Mouse (Mus musculus) heart, adult 2 months (tissue): ENCODE data around the gene Fcrlb. TPM values are rescaled to one million over a fixed set of nuclear protein-coding genes. Genes with fewer than 3 reads are reported as not detected.
A peak's percentile ranks its signal among the peaks of the same experiment; 100 is the strongest.

Experiments used
- DNase-seq, 2 experiments: peaks; one replicate each; pipeline ENCODE4 v3.0.0; 2021
- H3K27ac ChIP-seq: fragments of 200-600 bp; 2 replicates; pipeline ENCODE4 v1.8.1; 2022
- H3K27me3 ChIP-seq: fragments of 200-500 bp; 2 replicates; pipeline ENCODE4 v1.6.1; 2012; ENCODE audit warnings: mild to moderate bottlenecking, low read length, inconsistent platforms, mixed read lengths; ENCODE audit not compliant: control insufficient read depth, insufficient read depth
- H3K36me3 ChIP-seq: fragments of 200-500 bp; 2 replicates; pipeline ENCODE4 v1.6.1; 2012; ENCODE audit warnings: low read length, inconsistent platforms; ENCODE audit not compliant: control insufficient read depth, insufficient read depth
- H3K4me1 ChIP-seq: fragments of 200-500 bp; 2 replicates; pipeline ENCODE4 v1.6.1; 2011; ENCODE audit warnings: low read length; ENCODE audit not compliant: control insufficient read depth, insufficient read depth
- H3K4me3 ChIP-seq: fragments of 200-600 bp; 2 replicates; pipeline ENCODE4 v1.8.1; 2022
- H3K79me2 ChIP-seq: fragments of 200-500 bp; replicated peaks from 2 replicates; pipeline ENCODE4 v1.6.1; 2012; ENCODE audit warnings: mild to moderate bottlenecking, inconsistent platforms, low read length, moderate library complexity, mixed read lengths; ENCODE audit not compliant: control insufficient read depth, insufficient read depth
- H3K9ac ChIP-seq: fragments of 200-500 bp; 2 replicates; pipeline ENCODE4 v1.6.1; 2012; ENCODE audit warnings: low read depth, mild to moderate bottlenecking, control low read depth, inconsistent platforms, low read length, mixed read lengths
- CTCF ChIP-seq: fragments of 200-600 bp; IDR thresholded peaks from 2 replicates; pipeline ENCODE4 v1.8.1; 2022; ENCODE audit warnings: antibody characterized with exemption, mild to moderate bottlenecking, moderate library complexity
- EP300 ChIP-seq: fragments of 200-500 bp; IDR thresholded peaks from 2 replicates; pipeline ENCODE4 v1.6.1; 2011; ENCODE audit warnings: low read depth, low read length, control low read depth; ENCODE audit not compliant: insufficient read depth
- POLR2A ChIP-seq: fragments of 200-500 bp; IDR thresholded peaks from 2 replicates; pipeline ENCODE4 v1.6.1; 2011; ENCODE audit warnings: mild to moderate bottlenecking, low read depth, low read length, control low read depth; ENCODE audit not compliant: insufficient read depth
- WGBS: fragments of 180-500 bp; shearing (Covaris S2); methylation state at CpG from one replicate; pipeline ENCODE4 v1.1.7; 2018; 5-methylcytosine and 5-hydroxymethylcytosine counted together
- intact Hi-C: fragments of 180-260 bp; cut with DNase I; formaldehyde crosslinking; loops from one replicate; pipeline ENCODE4 v1.15.1; 2025
- polyA plus RNA-seq: library from polyadenylated mRNA; depleted of rRNA; stranded (reverse); fragments of >200 nt; gene quantifications from 2 replicates; pipeline ENCODE4 v1.2.3, GENCODE M21; 2012
- total RNA-seq, 2 experiments: library from RNA; stranded (reverse); gene quantifications; 2 replicates each; pipeline ENCODE4 v1.2.3; 2021

Fcrlb gene
- total and polyA plus RNA-seq, 3 experiments: not detected

DNA sequence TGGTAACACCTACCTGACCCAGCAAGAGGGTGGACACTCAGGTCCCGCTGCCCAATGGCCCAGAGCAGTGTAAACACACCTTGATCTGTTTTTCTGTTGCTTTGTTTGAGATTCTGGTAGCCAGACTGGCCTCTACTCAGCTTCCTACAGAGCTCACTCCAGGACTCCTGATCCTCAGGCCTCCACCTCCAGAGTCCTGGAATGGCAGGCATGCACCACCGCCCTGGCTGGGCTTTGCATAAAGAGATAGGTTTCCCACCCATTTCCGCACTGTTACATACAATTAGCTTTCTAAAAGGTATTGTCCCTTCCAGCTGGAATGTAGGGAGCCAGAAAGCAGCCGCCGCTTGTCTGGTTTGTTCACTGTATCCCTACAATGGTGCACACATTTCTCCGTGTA lies 41.3 kb downstream of the Fcrlb start:
- no peak overlapping the region for H3K27ac ChIP-seq
- peaks cover 1% of the 10 kb centered on the region; the same call in 1 of the 2 replicates for H3K4me1 ChIP-seq
- TF ChIP-seq POLR2A (no peak), EP300 (no peak)
- H3K36me3 ChIP-seq: no peaks in the 10 kb centered on the region
- no peaks in the 10 kb centered on the region for H3K27me3 ChIP-seq
- no peak for DNase-seq
- intact Hi-C loops: no loop called here
- H3K9ac ChIP-seq: no peak overlapping the region
- WGBS: 93% methylated on average over 6 of the region's 6 CpGs
- no peak overlapping the region for H3K4me3 ChIP-seq
- H3K79me2 ChIP-seq: no peaks in the 10 kb centered on the region; the same call in 1 of the 2 replicates

DNA sequence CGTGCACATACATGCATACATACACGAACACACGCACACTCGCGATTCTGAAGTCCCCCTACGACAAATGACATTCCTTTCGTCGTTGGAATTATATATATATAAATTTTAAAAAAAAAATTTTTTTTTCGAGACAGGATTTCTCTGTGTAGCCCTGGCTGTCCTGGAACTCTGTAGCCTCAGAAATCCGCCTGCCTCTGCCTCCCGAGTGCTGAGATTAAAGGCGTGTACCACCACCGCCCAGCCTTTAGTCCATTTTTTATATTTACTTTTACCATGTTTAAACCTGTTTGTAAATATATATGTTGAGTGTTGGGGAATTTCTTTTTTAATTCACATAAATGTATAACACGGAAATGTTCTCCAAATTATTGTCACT lies 43.8 kb downstream of the Fcrlb start:
- Histone ChIP-seq H3K27ac (peak overlapping the region; percentile 79), H3K4me1 (peaks cover 3% of the 10 kb centered on the region), H3K4me3 (peak overlapping the region; percentile 76), H3K27me3 (no peaks in the 10 kb centered on the region), H3K79me2 (peaks cover 2% of the 10 kb centered on the region), H3K9ac (peak overlapping the region; percentile 63), H3K36me3 (peaks cover 4% of the 10 kb centered on the region)
- no peak for DNase-seq
- intact Hi-C loops: no loop called here
- WGBS: 11% methylated on average over 14 of the region's 14 CpGs
- TF ChIP-seq POLR2A (no peak), CTCF (no peak), EP300 (no peak)

DNA sequence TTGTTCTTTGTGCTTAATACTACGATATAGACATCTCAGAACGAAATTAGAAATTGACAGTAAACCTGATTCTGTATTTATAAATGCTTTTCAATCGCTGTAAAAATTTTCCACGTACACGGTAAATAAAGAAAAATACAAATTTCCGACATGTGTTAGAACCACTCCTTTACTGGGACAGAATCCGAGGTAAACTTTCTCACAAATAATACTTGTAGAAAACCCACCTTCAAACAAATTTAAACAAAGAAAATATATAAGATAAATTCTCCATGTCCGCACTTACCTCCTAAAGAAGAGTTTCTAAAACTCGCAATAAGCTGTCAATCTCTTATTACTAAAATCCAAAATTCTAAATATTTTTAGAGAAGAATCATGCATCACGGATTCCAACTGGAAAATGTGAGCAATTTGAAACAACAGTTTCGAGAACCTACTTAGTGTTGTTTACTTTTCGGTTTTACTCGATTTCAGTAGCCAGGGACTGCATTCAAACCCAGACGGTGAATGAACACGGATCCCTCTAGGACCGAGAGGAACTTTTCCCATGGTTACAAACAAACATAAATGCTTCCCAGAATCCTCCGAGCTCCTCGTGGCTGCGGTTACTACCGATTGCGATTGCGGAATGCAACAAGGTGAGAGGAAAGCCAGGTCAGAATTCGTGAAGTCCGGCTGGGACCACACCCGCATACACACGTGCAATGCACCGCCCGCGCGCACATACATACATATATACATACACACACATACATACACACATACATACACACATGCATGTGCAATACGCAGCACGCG lies 44.4 kb downstream of the Fcrlb start:
- Histone ChIP-seq H3K9ac (peak overlapping the region; percentile 63), H3K36me3 (peaks cover 6% of the 10 kb centered on the region), H3K27me3 (no peaks in the 10 kb centered on the region), H3K4me1 (peaks cover 5% of the 10 kb centered on the region), H3K79me2 (peaks cover 2% of the 10 kb centered on the region), H3K4me3 (peak overlapping the region; percentile 76), H3K27ac (peak overlapping the region; percentile 79)
- intact Hi-C loops: no loop called here
- peak; percentile 75 to 81 for DNase-seq
- WGBS: under 1% methylated on average over 33 of the region's 33 CpGs
- TF ChIP-seq CTCF (no peak), POLR2A (peak; percentile 51; the same call in 1 of the 2 replicates), EP300 (peak; percentile 74; the same call in 1 of the 2 replicates)

DNA sequence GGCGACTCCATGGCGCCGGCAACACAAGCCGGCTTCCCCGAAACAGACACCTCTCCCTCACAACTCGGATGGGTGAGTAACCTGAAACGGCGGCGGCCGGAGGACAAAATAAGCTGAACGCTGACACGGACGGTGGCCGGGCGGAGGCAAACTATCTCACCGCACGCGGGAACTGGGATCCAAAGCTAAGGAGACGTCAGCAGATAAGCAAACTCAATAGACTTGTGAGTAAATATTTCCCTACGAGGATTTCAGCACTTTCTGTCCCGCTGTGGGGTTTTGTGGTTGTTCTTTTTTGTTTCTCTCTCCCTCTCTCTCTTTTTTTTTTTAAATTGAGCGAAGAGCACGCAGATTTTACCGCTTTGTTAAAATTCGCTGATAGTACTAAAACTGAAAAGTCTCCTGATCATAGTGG lies 45.0 kb downstream of the Fcrlb start, which contains the start of gene Atf6:
Gene Atf6, minus strand, starts transcription at position 81 of the 415 bp plus-strand sequence.
- peak; percentile 73; the same call in 1 of the 2 replicates for TF ChIP-seq EP300
- peak; percentile 85 for TF ChIP-seq POLR2A
- no peak for TF ChIP-seq CTCF
- Histone ChIP-seq H3K27me3 (no peaks in the 10 kb centered on the region), H3K27ac (peak within 1 kb of the TSS; percentile 79), H3K4me1 (peaks cover 5% of the 10 kb centered on the region), H3K36me3 (peaks cover 7% of the 10 kb centered on the region), H3K79me2 (peaks cover 2% of the 10 kb centered on the region), H3K4me3 (peak within 1 kb of the TSS; percentile 76), H3K9ac (peak within 1 kb of the TSS; percentile 91)
- WGBS: under 1% methylated on average over 25 of the region's 25 CpGs
- DNase-seq: peak; percentile 95 to 98
- intact Hi-C loops: loop anchor here (1.0 kb wide), 1 partner anchor 18 kb away; the partner anchor contains the start of genes Dusp12 and Gm26620

DNA sequence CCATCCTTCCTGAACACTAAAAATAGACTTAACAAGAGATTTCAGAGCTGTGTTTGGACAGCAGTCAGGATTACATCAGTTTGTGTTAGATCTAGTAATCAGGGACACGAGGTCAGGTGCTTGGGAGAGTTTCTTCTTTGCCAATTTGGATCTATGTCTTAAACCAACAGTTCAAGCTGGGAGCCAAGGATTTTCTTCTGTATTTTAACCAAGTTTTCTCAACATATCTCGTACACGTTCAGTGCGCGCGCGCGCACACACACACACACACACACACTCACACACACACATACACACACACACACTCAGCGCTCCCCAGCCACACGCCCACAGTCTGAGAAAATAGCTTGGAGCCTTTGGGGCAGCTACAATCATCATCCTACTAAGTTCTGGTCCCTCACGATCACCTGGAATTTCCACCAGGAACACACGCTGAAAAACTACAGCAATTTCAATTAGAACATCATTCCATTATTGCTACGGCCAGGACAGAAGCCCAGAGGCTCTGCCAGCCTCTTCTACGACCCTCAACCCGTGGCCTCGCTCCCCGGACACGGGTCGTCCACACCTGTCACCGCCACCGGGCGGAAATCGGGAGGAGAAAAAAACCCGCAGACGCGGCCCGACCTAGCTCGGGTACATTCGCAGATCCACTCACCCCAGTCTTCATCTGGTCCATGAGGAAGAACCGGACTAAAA lies 45.6 kb downstream of the Fcrlb start:
- peaks cover 10% of the 10 kb centered on the region for H3K36me3 ChIP-seq
- peaks cover 2% of the 10 kb centered on the region for H3K79me2 ChIP-seq
- peak overlapping the region; percentile 76 for H3K4me3 ChIP-seq
- TF ChIP-seq CTCF (no peak), POLR2A (no peak), EP300 (no peak)
- intact Hi-C loops: loop anchor here (1.0 kb wide), 1 partner anchor 18 kb away; the partner anchor contains the start of genes Dusp12 and Gm26620
- H3K4me1 ChIP-seq: peaks cover 5% of the 10 kb centered on the region
- no peaks in the 10 kb centered on the region for H3K27me3 ChIP-seq
- peak overlapping the region; percentile 79 for H3K27ac ChIP-seq
- DNase-seq: no peak
- WGBS: 1% methylated on average over 30 of the region's 30 CpGs
- H3K9ac ChIP-seq: peak overlapping the region; percentile 91

DNA sequence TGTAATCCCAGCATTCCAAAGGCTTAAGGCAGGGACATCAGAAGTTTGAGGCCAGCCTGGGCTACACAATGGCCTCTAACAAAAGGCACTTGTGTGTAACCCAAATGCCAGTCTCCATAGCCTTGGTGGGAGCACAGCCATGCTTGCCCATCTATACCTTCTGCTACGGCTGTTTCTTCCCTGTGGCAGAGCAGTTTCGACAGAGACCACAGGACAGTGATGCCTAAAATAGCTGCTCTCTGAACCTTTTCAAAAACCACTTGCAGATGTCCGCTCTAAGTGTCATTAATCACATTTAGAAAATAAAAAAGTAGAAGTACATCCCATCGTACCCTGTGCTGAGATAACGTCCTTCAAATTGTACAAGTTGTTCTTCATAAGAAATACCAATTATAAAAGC lies 47.3 kb downstream of the Fcrlb start:
- H3K9ac ChIP-seq: no peak overlapping the region
- no peak overlapping the region for H3K4me3 ChIP-seq
- H3K27ac ChIP-seq: peak overlapping the region; percentile 44; the same call in 1 of the 2 replicates
- 59% methylated on average over 5 of the region's 5 CpGs for WGBS
- intact Hi-C loops: no loop called here
- peaks cover 7% of the 10 kb centered on the region for H3K4me1 ChIP-seq
- H3K79me2 ChIP-seq: peaks cover 5% of the 10 kb centered on the region
- no peak for TF ChIP-seq POLR2A
- TF ChIP-seq EP300: no peak
- TF ChIP-seq CTCF: no peak
- H3K36me3 ChIP-seq: peaks cover 19% of the 10 kb centered on the region
- DNase-seq: no peak
- no peaks in the 10 kb centered on the region for H3K27me3 ChIP-seq
